Mouse (Mus musculus) left cerebral cortex, adult 18-20 months (tissue): ENCODE results near the gene Usp8. TPM values are rescaled to one million over a fixed set of nuclear protein-coding genes. Genes with fewer than 3 reads are reported as not detected.
A peak's percentile ranks its signal among the peaks of the same experiment; 100 is the strongest.

ENCODE experiments used
- DNase-seq, 2 experiments: peaks; one replicate each; pipeline ENCODE4 v3.0.0; 2021 to 2022; ENCODE audit warnings: low spot score in 2 of 2, mixed read lengths in 1 of 2
- long read RNA-seq, 2 experiments: library from polyadenylated mRNA; stranded (forward); transcript quantifications; one replicate each; pipeline ENCODE4 v2.0.0; 2021
- total RNA-seq, 2 experiments: library from RNA; stranded (reverse); gene quantifications; 2 replicates each; pipeline ENCODE4 v1.2.3; 2021

Gene Usp8
- 10 to 100 TPM; 49.0 to 52.1 TPM for total RNA-seq
- long read RNA-seq, experiment 1, full-length matches to known transcripts, result 45 of 55 reads
- long read RNA-seq, experiment 1, partial matches to known transcripts, result 6 of 55 reads
- long read RNA-seq, experiment 1, other reads (novel, unspliced or antisense), result 4 of 55 reads
- long read RNA-seq, experiment 2, full-length matches to known transcripts, result 26 of 42 reads
- long read RNA-seq, experiment 2, partial matches to known transcripts, result 9 of 42 reads
- long read RNA-seq, experiment 2, other reads (novel, unspliced or antisense), result 7 of 42 reads

- DNase-seq, result peak; percentile 99
These were observed at the start of gene Usp8 for GRCm38 (mm10) chr2:126706759-126707437. Gene Usp8 (plus strand): TSS chr2:126707328.

GRCm38 (mm10) chr2:126663481-126663880 is 43.6 kb upstream of the Usp8 start:
- no peak for DNase-seq

GRCm38 (mm10) chr2:126665984-126666383 is 41.1 kb upstream of the Usp8 start:
- DNase-seq, result no peak

DNA sequence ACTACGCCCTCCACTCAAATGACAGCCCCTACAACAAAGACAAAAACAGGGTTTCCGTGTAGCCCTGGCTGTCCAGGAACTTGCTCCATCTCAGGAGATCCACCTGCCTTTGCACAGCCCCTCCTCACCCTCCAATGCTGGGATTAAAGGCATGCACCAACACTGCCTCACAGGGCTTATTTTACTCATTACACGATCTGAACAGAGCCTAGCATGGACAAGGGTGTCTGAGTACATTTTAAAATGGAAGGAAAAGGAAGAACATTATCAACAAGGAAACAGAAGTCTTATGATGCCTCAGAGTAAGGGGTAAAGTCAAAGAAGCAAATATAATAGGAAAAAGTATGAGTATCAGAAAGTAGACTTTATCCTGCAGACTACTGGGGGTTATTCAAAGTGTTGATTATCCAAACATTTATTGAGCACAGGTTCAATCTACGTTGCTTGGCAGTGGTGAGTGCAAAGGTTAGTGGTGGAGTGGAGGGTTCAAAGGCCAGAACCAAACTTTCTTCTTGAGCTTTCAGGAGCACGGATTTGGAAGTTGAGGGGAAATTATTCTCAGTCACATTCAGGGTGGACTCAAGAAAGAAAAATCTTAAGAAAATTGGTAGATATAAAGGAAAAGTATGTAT is 38.4 kb upstream of the Usp8 start:
- DNase-seq, result no peak

- no peak for DNase-seq
These were observed 33.5 kb upstream of the Usp8 start for GRCm38 (mm10) chr2:126673317-126674242.

DNA sequence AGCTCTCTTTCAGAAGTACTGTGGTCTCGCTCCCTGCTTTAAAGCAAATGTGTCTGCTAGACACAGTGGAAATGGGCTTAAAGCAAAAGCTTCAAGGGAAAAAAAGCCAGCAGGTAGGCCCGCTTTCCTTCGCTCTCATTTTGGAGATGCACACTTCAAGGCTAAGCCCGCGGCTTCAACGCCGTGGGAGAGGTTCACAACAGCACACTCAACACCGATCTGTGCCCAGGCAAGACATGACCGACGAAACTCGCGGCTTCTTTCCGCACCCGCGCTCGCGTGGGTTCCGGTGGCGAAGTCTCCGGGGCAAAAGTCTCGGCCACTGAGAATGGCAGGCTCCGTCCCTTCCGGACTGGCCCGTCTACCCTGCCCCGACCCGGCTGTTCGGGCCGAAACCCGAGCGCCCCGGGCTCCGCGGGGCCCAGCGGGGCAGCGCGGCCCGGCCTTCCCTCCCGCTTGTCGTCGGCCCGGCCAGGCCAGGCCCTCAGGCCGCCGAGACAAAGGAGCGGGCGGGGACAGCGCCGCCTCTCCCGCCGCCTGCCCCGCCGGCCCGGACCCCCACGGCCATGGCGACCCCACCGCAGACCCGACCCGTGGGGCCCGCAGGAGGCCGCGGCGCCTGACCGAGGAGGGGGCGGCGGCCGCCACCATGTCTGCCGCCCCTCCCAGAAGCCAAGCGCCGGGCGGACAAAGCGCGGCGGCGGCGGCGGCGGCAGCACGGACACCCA is 32.5 kb upstream of the Usp8 start:
- peak; percentile 8 to 42 for DNase-seq

DNA sequence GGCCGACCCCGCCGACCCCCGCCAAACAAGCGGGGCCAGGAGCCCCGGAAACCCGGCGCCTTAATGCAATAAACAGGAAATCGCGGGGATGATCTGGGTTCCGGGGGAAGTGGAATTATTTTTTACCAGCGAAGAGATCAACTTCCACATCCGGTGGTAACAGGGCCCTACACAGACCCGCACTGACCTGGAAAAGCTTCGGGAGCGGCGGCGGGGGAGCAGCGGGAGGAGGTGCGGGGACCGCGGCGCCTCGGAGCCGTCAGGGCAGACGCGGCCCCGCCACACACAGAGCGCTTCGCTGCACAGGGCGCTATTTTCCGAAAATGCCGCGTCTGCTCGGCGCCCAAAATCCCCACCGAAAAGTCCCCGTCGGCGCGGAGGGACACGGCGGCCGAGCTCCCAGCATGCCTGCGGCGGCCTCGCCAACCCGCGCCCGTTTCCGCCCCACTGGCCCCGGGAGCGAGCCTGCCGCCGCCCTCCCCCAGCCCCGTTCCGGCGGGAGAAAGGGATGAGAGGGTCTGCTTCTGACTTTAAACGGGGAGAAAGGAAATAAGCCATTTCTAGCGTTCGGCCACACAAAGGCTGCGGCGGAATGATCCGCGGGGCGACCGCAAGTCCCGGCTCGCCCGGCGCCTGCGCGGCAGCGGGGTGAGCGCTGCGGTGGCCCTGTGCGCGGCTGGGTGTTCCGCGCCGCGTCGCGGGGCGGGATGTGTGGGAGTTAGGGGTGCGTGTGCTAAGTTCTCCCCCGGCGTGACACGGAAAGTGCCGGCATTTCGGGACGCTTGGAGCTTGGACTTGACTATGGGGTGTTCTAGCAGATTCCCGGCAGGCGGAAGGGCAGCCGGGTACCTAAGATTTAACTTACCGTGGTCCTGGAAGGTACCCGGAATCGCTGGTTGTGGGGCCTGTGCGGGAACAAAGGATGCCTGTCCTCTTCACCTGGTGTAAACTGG is 31.7 kb upstream of the Usp8 start:
- peak; percentile 76 to 86 for DNase-seq

- no peak for DNase-seq
These were observed 31.0 kb upstream of the Usp8 start, which contains the start of gene Gabpb1 for GRCm38 (mm10) chr2:126676122-126676515. Gene Gabpb1 (minus strand): TSS chr2:126676337.

DNA sequence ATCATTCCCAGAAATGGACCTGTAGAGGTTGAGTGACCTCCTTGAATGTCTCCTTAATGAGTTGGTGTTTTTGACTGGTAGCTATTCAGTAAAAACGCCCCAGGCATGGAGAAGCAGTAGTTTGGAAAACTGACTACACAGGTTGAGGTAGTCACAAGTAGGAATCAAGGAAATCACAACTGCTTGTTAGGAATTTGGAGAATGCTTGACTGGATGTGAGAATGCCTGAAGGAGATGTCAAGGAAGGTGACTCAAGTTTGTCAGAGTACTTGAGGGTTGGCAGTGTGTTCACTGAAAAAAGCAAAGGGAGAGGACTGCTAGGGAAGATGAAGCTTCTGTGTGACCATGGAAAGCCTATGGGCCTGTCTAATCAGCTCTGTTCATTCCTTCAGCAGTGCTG is 29.8 kb upstream of the Usp8 start:
- no peak for DNase-seq

GRCm38 (mm10) chr2:126682333-126682732 is 24.8 kb upstream of the Usp8 start:
- DNase-seq, result no peak

DNA sequence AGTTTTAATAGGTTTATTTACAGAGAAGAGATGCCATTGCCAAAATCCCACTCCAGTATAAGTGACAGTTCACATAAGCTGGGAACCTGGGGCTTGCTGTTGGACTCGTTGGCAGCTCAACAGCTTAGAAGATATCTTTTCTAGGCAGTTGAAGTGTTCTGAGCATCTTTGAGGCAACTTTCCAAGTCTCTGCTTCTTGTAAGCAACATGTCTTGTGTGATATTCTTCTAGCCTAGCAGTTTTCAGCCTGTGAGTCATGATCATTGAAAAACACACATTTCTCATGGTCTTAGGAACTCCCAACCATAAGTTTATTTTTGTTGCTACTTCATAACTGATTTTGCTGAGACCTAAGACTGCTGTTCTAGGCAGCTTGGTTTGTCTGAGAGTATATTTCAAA is 24.2 kb upstream of the Usp8 start:
- DNase-seq, result no peak

- DNase-seq, result no peak
These were observed 15.8 kb upstream of the Usp8 start for GRCm38 (mm10) chr2:126691290-126691689.

- no peak for DNase-seq
These were observed 11.8 kb upstream of the Usp8 start for GRCm38 (mm10) chr2:126695285-126695684.

GRCm38 (mm10) chr2:126707438-126707779 is 281 bp downstream of the Usp8 start:
- DNase-seq, result no peak

- DNase-seq, result no peak
These were observed 1.2 kb downstream of the Usp8 start for GRCm38 (mm10) chr2:126708361-126708760.

DNA sequence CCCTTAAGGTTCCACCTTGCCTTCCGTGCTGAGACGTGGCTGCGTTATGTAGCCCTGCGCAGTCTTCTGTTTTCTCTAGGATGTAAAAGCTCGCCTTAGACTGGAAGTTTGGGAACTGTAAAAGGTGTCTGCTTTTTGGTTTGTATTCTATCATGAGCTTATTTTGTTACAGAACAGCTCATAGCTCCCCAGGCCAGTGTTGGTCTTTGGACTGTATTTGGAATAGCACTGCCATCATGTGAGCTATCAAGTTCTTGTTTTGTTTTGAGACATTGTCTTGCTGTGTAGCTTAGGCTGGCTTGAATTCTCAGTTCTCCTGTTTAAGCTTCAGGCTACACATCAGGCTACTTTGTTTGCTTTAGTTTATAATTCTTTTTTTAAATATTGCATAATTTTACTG is 5.4 kb downstream of the Usp8 start:
- DNase-seq, result no peak

DNA sequence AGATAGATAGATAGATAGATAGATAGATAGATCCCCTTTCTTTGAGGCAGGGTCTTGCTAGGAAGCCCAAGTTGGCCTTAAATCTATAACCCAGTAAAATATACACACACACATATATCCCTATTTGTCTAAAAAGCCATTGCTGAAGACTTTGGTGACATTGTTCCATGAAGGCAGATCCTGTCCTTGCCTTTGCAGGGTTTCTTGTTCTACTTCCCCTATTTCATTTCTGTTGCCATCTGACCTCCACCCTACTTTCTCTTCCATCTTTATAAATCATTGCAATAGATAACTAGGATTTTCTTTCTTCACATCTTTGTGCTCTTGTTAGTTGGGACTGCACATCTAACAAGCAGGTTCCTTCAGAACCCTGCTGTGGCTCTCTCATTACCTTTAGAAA is 5.8 kb downstream of the Usp8 start:
- no peak for DNase-seq

DNA sequence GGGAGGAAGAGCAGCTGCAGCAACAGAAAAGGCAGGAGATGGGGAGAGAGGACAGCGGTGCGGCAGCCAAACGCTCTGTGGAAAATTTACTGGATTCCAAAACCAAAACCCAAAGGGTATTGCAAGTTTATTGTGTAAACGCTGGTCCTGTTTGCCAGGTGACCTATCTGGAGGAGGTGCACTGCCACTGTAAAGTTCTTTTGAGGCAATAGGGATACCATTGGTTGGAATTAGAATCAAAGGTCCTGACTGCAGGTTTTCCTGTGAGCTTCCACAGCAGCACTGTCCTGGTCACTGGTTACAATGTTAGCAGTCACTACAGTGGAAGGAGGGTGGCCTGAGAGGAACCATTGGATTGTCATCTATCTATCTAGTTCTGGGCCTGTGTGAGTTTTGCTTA is 22.1 kb downstream of the Usp8 start:
- DNase-seq, result no peak

- no peak for DNase-seq
These were observed 23.4 kb downstream of the Usp8 start for GRCm38 (mm10) chr2:126730502-126730901.
